Mouse (Mus musculus) hindbrain, embryonic 10.5 days (tissue): Measurements from ENCODE around the gene Polr1d. TPM values are rescaled to one million over a fixed set of nuclear protein-coding genes. Genes with fewer than 3 reads are reported as not detected.

Experiments
- DNase-seq: peaks from one replicate; pipeline ENCODE4 v3.0.0-alpha.2; 2017; ENCODE audit warnings: low spot score
- H3K27ac ChIP-seq: fragments of 300-500 bp; sonication (generic); 2 replicates; pipeline ENCODE4 v1.5.1; 2016; ENCODE audit warnings: mild to moderate bottlenecking, moderate library complexity
- H3K27me3 ChIP-seq: fragments of 300-500 bp; sonication (generic); 2 replicates; pipeline ENCODE4 v1.6.1; 2016; ENCODE audit warnings: mild to moderate bottlenecking; ENCODE audit not compliant: poor library complexity, insufficient read depth, severe bottlenecking
- H3K36me3 ChIP-seq: fragments of 300-500 bp; sonication (generic); 2 replicates; pipeline ENCODE4 v1.6.1; 2016; ENCODE audit warnings: mild to moderate bottlenecking, moderate library complexity
- H3K4me1 ChIP-seq: fragments of 300-500 bp; sonication (generic); replicated peaks from 2 replicates; pipeline ENCODE4 v1.6.1; 2016; ENCODE audit warnings: mild to moderate bottlenecking
- H3K4me3 ChIP-seq: fragments of 300-500 bp; sonication (generic); 2 replicates; pipeline ENCODE4 v1.5.1; 2016; ENCODE audit warnings: mild to moderate bottlenecking, moderate library complexity
- H3K9me3 ChIP-seq: fragments of 300-500 bp; sonication (generic); 2 replicates; pipeline ENCODE4 v1.6.1; 2016; ENCODE audit warnings: mild to moderate bottlenecking, moderate library complexity
- WGBS: fragments of 180-500 bp; shearing (Covaris S2); methylation state at CpG from one replicate; pipeline ENCODE4 v1.1.7; 2016; 5-methylcytosine and 5-hydroxymethylcytosine counted together
- polyA plus RNA-seq: library from polyadenylated mRNA; unstranded; fragments of >200 nt; fragmentation: Nextera tagmentation; extraction: Ambion mirVana; gene quantifications from 2 replicates; pipeline ENCODE4 v1.2.1, GENCODE M21; 2016

Gene Polr1d
- polyA plus RNA-seq, 1 experiment from 2014 or later: 124 TPM

DNA sequence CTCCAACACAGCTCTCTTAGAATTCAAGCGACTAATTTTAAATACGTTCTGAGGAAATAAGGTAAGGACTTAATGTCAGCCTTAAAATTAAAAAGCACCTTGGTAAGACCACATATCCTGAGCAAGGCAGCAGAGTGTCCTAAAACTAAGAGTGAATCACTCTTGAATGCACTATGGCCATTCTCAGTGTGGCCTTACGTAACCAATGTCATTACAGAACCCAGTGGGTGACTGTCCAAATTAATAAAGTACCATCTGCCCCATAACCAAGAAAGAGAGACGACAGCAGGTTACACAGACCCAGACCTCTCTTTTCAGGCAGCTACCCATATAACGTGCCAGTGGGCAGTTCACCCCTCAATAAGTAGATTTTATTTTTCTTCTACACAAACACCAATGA is 18.2 kb upstream of the Polr1d start:
- no peak overlapping the region for H3K4me3 ChIP-seq
- no peak for DNase-seq
- H3K36me3 ChIP-seq: no peaks in the 10 kb centered on the region
- H3K9me3 ChIP-seq: no peaks in the 10 kb centered on the region
- no peak overlapping the region for H3K27ac ChIP-seq
- WGBS: 91% methylated on average over 5 of the region's 5 CpGs
- H3K4me1 ChIP-seq: 0 out of 2 replicates have a peak, but pooled peaks cover 2% of the 10 kb centered on the region
- no peaks in the 10 kb centered on the region for H3K27me3 ChIP-seq

DNA sequence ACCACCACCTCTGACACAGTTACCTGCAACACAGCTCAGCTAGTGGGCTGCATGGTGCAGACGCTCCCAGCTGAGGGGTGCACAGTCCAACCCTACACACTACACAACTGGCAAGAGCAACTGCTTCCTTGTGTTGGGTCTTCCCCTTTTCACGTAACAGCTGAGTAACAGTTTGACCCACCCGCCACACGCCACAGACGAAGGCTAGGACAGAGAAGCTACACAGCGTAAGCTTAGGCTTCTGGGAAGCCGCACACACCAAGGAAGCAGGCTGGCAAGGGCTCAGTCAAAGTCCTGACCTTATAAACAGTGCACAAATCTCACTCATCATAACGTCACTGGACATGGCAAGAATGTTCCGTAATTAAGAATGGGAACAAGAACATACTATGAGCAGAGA is 17.5 kb upstream of the Polr1d start:
- H3K4me3 ChIP-seq: no peak overlapping the region
- no peaks in the 10 kb centered on the region for H3K36me3 ChIP-seq
- H3K9me3 ChIP-seq: no peaks in the 10 kb centered on the region
- 89% methylated on average over 9 of the region's 9 CpGs for WGBS
- no peak overlapping the region for H3K27ac ChIP-seq
- 0 out of 2 replicates have a peak, but pooled peaks cover 2% of the 10 kb centered on the region for H3K4me1 ChIP-seq
- no peak for DNase-seq
- no peaks in the 10 kb centered on the region for H3K27me3 ChIP-seq

- H3K4me3 ChIP-seq: no peak overlapping the region
- DNase-seq: no peak
- 77% methylated on average over 2 of the region's 2 CpGs for WGBS
Observed at GRCm38 (mm10) chr5:147060024-147060423, 16.8 kb upstream of the Polr1d start.

GRCm38 (mm10) chr5:147063215-147063661 is 13.6 kb upstream of the Polr1d start:
- no peaks in the 10 kb centered on the region for H3K36me3 ChIP-seq
- no peak for DNase-seq
- no peak overlapping the region for H3K4me3 ChIP-seq
- H3K4me1 ChIP-seq: 0 out of 2 replicates have a peak, but pooled peaks cover 2% of the 10 kb centered on the region
- H3K9me3 ChIP-seq: no peaks in the 10 kb centered on the region
- 70% methylated on average over 8 of the region's 8 CpGs for WGBS
- H3K27me3 ChIP-seq: no peaks in the 10 kb centered on the region
- H3K27ac ChIP-seq: no peak overlapping the region

More at GRCm38 (mm10) chr5:147060024-147060423, 16.8 kb upstream of the Polr1d start:
- Histone ChIP-seq H3K27me3 (no peaks in the 10 kb centered on the region), H3K9me3 (no peaks in the 10 kb centered on the region), H3K27ac (no peak overlapping the region), H3K4me1 (0 out of 2 replicates have a peak, but pooled peaks cover 2% of the 10 kb centered on the region), H3K36me3 (no peaks in the 10 kb centered on the region)

GRCm38 (mm10) chr5:147066129-147066528 is 10.7 kb upstream of the Polr1d start:
- Histone ChIP-seq H3K27me3 (no peaks in the 10 kb centered on the region), H3K4me3 (no peak overlapping the region), H3K4me1 (peaks cover 12% of the 10 kb centered on the region), H3K36me3 (no peaks in the 10 kb centered on the region), H3K27ac (no peak overlapping the region), H3K9me3 (no peaks in the 10 kb centered on the region)
- DNase-seq: no peak
- WGBS: 52% methylated on average over 4 of the region's 4 CpGs

GRCm38 (mm10) chr5:147066965-147067364 is 9.9 kb upstream of the Polr1d start:
- DNase-seq: no peak
- H3K4me1 ChIP-seq: peaks cover 14% of the 10 kb centered on the region
- no peaks in the 10 kb centered on the region for H3K9me3 ChIP-seq

DNA sequence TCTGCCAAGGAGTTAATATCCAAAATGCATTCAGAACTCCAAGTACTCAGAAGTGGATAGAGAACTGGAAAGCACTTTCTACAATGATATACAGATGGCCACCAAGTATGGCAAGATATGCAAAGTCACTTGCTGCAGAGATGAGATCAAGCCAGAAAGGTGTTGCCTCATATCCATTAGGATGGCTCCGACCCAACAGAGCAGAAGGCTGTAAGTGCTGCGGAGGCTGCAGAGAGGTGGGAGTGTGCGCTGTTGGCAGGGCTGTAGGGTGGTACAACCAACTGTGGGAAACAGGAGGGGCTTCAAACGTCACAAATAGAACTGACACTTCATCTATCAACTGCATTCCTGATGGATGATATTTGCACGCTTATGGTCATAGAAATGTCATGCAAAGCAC is 8.0 kb upstream of the Polr1d start:
- Histone ChIP-seq H3K27me3 (no peaks in the 10 kb centered on the region), H3K36me3 (no peaks in the 10 kb centered on the region)
- no peak for DNase-seq

More at GRCm38 (mm10) chr5:147066965-147067364, 9.9 kb upstream of the Polr1d start:
- 80% methylated on average over 5 of the region's 5 CpGs for WGBS
- no peaks in the 10 kb centered on the region for H3K27me3 ChIP-seq
- no peak overlapping the region for H3K4me3 ChIP-seq
- no peaks in the 10 kb centered on the region for H3K36me3 ChIP-seq
- no peak overlapping the region for H3K27ac ChIP-seq

DNA sequence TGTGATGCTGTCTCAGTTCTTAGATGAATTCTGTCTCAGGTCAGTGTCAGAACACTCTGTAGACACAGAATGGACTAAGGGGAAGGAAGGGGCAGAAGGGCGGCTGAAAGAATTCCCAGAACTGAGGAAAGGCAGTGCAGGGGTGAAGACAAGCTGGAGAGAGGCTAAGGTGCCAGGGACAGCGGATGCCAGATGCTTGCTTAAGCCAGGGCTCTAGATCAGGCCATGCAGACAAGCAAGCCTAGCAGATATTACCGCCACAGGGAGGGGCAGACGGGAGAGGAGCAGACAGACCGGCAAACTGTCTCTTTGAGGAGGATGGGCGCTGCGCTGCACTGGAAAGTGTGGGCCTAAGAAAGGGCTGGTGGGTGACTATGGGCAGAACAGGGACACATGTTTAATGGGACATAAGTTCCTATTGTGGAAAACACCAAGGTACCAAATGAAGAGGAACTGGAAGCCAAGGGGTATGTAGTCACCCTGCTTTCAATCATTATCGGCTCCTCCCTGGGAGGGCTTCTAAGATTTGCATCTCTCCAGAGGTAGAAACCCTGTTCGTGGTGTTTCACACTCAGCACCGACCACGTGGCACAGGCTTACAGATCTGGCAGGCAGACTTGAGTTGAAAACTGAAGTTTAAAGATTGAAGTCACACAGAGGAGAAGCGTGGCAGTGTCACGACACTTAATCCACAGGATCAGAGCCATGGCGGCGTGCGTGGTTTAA is 5.9 kb upstream of the Polr1d start:
- 73% methylated on average over 16 of the region's 16 CpGs for WGBS
- H3K4me1 ChIP-seq: peaks cover 30% of the 10 kb centered on the region
- no peaks in the 10 kb centered on the region; the same call in 1 of the 2 replicates for H3K27me3 ChIP-seq
- no peak overlapping the region for H3K4me3 ChIP-seq
- no peaks in the 10 kb centered on the region for H3K36me3 ChIP-seq
- H3K9me3 ChIP-seq: no peaks in the 10 kb centered on the region
- H3K27ac ChIP-seq: no peak overlapping the region
- no peak for DNase-seq

More for the DNA sequence above, 8.0 kb upstream of the Polr1d start:
- Histone ChIP-seq H3K27ac (no peak overlapping the region), H3K4me3 (no peak overlapping the region), H3K4me1 (peaks cover 16% of the 10 kb centered on the region), H3K9me3 (no peaks in the 10 kb centered on the region)
- 89% methylated on average over 5 of the region's 5 CpGs for WGBS

DNA sequence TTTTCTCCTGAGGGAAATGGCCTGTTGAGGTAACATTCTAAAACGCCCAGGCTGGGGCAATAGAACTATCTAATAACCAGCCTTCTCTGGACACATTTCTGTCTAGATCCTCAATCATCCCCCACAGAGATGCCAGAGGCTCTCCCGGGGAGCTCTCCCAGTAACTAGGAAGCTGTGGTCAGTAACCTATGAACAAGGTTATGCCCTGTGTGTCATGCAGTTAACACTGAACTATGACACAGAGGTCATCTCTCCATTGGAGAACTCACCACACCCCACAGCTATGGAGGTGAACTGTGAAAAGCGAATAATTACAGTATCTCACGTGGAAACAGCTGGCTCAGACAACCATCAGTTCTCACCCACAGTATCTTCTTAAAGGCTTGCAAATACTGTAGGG is 5.0 kb upstream of the Polr1d start:
- Histone ChIP-seq H3K4me1 (peaks cover 33% of the 10 kb centered on the region), H3K4me3 (no peak overlapping the region), H3K27ac (no peak overlapping the region), H3K9me3 (no peaks in the 10 kb centered on the region), H3K27me3 (no peaks in the 10 kb centered on the region; the same call in 1 of the 2 replicates), H3K36me3 (no peaks in the 10 kb centered on the region)
- no peak for DNase-seq
- 49% methylated on average over 4 of the region's 4 CpGs for WGBS

- Histone ChIP-seq H3K4me3 (no peak overlapping the region), H3K27me3 (no peaks in the 10 kb centered on the region; the same call in 1 of the 2 replicates), H3K9me3 (no peaks in the 10 kb centered on the region), H3K4me1 (peaks cover 44% of the 10 kb centered on the region), H3K27ac (no peak overlapping the region), H3K36me3 (peaks cover 3% of the 10 kb centered on the region; the same call in 1 of the 2 replicates)
- WGBS: 91% methylated on average over 6 of the region's 6 CpGs
- DNase-seq: no peak
Observed at GRCm38 (mm10) chr5:147073805-147074204, 3.0 kb upstream of the Polr1d start.

DNA sequence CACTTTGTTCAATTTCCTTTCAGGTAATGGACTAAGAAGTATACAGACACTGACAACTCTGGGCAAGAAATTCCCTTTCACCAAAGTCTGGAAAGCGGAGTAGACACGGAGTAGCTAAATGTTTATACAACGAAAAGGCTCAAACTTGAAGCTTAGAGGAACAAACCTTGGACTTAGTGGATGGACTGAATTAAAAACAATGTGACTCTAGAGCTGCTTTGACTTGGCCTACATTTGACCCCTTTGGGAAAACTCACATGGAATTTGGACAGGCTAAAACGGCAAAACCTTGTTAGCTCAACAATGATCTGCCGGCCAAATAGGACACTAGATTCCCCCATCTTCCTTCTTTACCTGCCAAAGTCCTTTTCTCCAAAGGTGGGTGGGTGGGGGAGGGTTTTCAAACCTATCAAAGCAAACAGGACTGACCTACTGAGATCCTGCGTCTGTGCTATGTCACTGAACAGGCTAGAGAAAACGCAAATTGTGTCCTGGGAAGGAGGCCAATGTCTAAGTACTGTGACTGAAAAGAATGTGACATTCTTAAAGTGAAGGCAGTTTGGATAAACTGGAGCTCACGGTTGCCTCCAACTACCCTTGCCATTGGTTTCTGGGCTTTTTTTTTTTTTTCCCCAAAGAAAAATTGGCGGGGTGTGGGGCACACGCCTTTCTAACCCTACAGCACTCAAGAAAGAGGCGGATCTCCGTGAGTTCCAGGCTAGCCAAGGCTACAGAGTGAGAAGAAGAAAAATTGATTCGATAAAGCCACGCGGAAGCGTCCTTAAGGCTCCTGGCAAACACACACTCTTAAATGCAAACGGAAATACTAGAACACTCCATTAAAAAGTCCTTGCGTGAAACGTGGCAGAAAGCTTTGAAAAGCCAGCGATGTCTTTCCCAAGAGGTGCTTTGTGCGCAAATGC is 1.5 kb upstream of the Polr1d start:
- peaks cover 17% of the 10 kb centered on the region for H3K36me3 ChIP-seq
- H3K9me3 ChIP-seq: no peaks in the 10 kb centered on the region
- H3K4me1 ChIP-seq: peaks cover 38% of the 10 kb centered on the region
- H3K27me3 ChIP-seq: no peaks in the 10 kb centered on the region; the same call in 1 of the 2 replicates
- peak overlapping the region; percentile 91 for H3K27ac ChIP-seq
- DNase-seq: no peak
- WGBS: 18% methylated on average over 21 of the region's 21 CpGs
- H3K4me3 ChIP-seq: peak overlapping the region; percentile 91

GRCm38 (mm10) chr5:147076026-147076798 is 638 bp upstream of the Polr1d start, which contains the start of gene Lnx2:
Gene Lnx2 (minus strand): TSS chr5:147076586.
- peak; percentile 98 for DNase-seq
- under 1% methylated on average over 65 of the region's 65 CpGs for WGBS

More at GRCm38 (mm10) chr5:147076026-147076798, 638 bp upstream of the Polr1d start, which contains the start of gene Lnx2:
- peaks cover 21% of the 10 kb centered on the region for H3K36me3 ChIP-seq
- H3K4me3 ChIP-seq: peak within 1 kb of the TSS; percentile 91
- H3K4me1 ChIP-seq: peaks cover 33% of the 10 kb centered on the region
- H3K27ac ChIP-seq: peak within 1 kb of the TSS; percentile 91
- no peaks in the 10 kb centered on the region; the same call in 1 of the 2 replicates for H3K27me3 ChIP-seq
- H3K9me3 ChIP-seq: no peaks in the 10 kb centered on the region
